Mouse (Mus musculus): ENCODE results near the gene Strip2. TPM values are rescaled to one million over a fixed set of nuclear protein-coding genes. Genes with fewer than 3 reads are reported as not detected.

Strip2 gene
- polyA plus RNA-seq, 1 experiment from 2014 or later, result 0.64 TPM

DNA sequence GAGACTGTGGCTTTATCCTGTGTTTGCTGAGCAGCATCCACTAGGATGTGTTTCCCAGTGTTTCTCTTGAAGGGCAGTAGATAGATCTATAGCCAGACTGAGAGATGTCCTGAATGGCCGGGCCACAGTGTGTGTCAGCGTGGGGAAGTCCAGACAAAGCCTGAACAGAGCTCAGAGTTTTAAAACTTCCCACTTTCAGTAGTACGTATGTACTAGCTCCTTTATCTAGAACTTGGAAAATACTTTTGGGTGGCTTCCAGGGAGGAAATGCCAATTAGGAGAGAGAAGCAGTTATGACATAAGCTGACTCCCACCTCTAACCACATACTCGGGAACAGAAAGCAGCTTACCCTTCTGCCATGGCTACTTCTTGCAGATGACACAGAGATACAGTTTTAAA lies 23.6 kb downstream of the Strip2 start:
- no peak overlapping the region for H3K9ac ChIP-seq (ENCODE audit: low read length)
- H3K27me3 ChIP-seq (ENCODE audit: control insufficient read depth, insufficient read depth, low read length), result no peaks in the 10 kb centered on the region
- H3K4me3 ChIP-seq (ENCODE audit: low read depth, low read length), result no peak overlapping the region
- H3K27ac ChIP-seq (ENCODE audit: low read depth, low read length), result no peak overlapping the region
- ATAC-seq (ENCODE audit: insufficient read depth, low FRiP score, low TSS enrichment) (no peak), DNase-seq (ENCODE audit: low spot score) (no peak)
- H3K9me3 ChIP-seq (ENCODE audit: control insufficient read depth, low read length), result no peaks in the 10 kb centered on the region
- no peak overlapping the region for H3K4me2 ChIP-seq (ENCODE audit: low read depth)
- H3K4me1 ChIP-seq (ENCODE audit: control insufficient read depth, insufficient read depth, low read length), result no peaks in the 10 kb centered on the region
- no peaks in the 10 kb centered on the region for H3K36me3 ChIP-seq (ENCODE audit: control insufficient read depth, insufficient read depth, low read length)
- WGBS, result 84% methylated on average over 4 of the region's 4 CpGs

- Histone ChIP-seq H3K9me3 (ENCODE audit: control insufficient read depth, low read length) (no peaks in the 10 kb centered on the region), H3K27me3 (ENCODE audit: control insufficient read depth, insufficient read depth, low read length) (no peaks in the 10 kb centered on the region), H3K4me1 (ENCODE audit: control insufficient read depth, insufficient read depth, low read length) (no peaks in the 10 kb centered on the region), H3K9ac (ENCODE audit: low read length) (no peak overlapping the region), H3K4me3 (ENCODE audit: low read depth, low read length) (no peak overlapping the region), H3K36me3 (ENCODE audit: control insufficient read depth, insufficient read depth, low read length) (no peaks in the 10 kb centered on the region), H3K27ac (ENCODE audit: low read depth, low read length) (no peak overlapping the region), H3K4me2 (ENCODE audit: low read depth) (no peak overlapping the region)
- ATAC-seq (ENCODE audit: insufficient read depth, low FRiP score, low TSS enrichment), result no peak
- WGBS, result 84% methylated on average over 2 of the region's 2 CpGs
- no peak for DNase-seq (ENCODE audit: low spot score)
Measured at GRCm38 (mm10) chr6:29941036-29941435, 24.2 kb downstream of the Strip2 start.

DNA sequence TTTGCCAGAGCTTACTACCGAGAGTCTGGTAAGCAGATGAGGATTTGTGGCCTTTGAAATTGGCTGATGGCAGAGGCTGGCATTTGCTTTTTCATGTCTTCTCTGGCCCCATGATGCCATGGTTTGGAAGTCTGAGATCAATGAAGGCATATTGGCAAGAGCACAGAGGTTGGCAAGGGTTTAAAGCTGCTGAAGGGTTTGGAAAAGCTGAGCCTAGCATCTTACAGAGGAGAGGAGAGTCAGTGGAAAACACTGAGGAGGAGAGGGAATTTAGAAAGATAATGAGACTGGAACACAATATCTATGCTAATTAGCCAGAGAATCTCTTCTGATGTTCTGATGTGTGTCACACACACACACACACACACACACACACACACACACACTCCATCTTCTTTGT lies 27.7 kb downstream of the Strip2 start:
- no peak for ATAC-seq (ENCODE audit: insufficient read depth, low FRiP score, low TSS enrichment)
- WGBS, result 93% methylated on average over 1 of the region's 1 CpGs
- H3K36me3 ChIP-seq (ENCODE audit: control insufficient read depth, insufficient read depth, low read length), result no peaks in the 10 kb centered on the region

GRCm38 (mm10) chr6:29946568-29946967 lies 29.8 kb downstream of the Strip2 start:
- 96% methylated on average over 2 of the region's 2 CpGs for WGBS

More for the DNA sequence above, 27.7 kb downstream of the Strip2 start:
- no peak overlapping the region for H3K9ac ChIP-seq (ENCODE audit: low read length)
- H3K9me3 ChIP-seq (ENCODE audit: control insufficient read depth, low read length), result no peaks in the 10 kb centered on the region
- no peak overlapping the region for H3K4me2 ChIP-seq (ENCODE audit: low read depth)
- no peak overlapping the region for H3K27ac ChIP-seq (ENCODE audit: low read depth, low read length)
- no peaks in the 10 kb centered on the region for H3K27me3 ChIP-seq (ENCODE audit: control insufficient read depth, insufficient read depth, low read length)
- DNase-seq (ENCODE audit: low spot score), result no peak
- H3K4me3 ChIP-seq (ENCODE audit: low read depth, low read length), result no peak overlapping the region
- no peaks in the 10 kb centered on the region for H3K4me1 ChIP-seq (ENCODE audit: control insufficient read depth, insufficient read depth, low read length)

GRCm38 (mm10) chr6:29947823-29948222 lies 31.0 kb downstream of the Strip2 start:
- no peaks in the 10 kb centered on the region for H3K9me3 ChIP-seq (ENCODE audit: control insufficient read depth, low read length)
- H3K4me2 ChIP-seq (ENCODE audit: low read depth), result no peak overlapping the region
- H3K27me3 ChIP-seq (ENCODE audit: control insufficient read depth, insufficient read depth, low read length), result no peaks in the 10 kb centered on the region
- H3K9ac ChIP-seq (ENCODE audit: low read length), result no peak overlapping the region
- H3K4me1 ChIP-seq (ENCODE audit: control insufficient read depth, insufficient read depth, low read length), result no peaks in the 10 kb centered on the region
- 80% methylated on average over 6 of the region's 6 CpGs for WGBS
- H3K36me3 ChIP-seq (ENCODE audit: control insufficient read depth, insufficient read depth, low read length), result no peaks in the 10 kb centered on the region
- no peak for ATAC-seq (ENCODE audit: insufficient read depth, low FRiP score, low TSS enrichment)
- DNase-seq (ENCODE audit: low spot score), result no peak
- H3K27ac ChIP-seq (ENCODE audit: low read depth, low read length), result no peak overlapping the region
- H3K4me3 ChIP-seq (ENCODE audit: low read depth, low read length), result no peak overlapping the region

More at GRCm38 (mm10) chr6:29946568-29946967, 29.8 kb downstream of the Strip2 start:
- no peaks in the 10 kb centered on the region for H3K4me1 ChIP-seq (ENCODE audit: control insufficient read depth, insufficient read depth, low read length)
- H3K36me3 ChIP-seq (ENCODE audit: control insufficient read depth, insufficient read depth, low read length), result no peaks in the 10 kb centered on the region
- H3K9ac ChIP-seq (ENCODE audit: low read length), result no peak overlapping the region
- no peaks in the 10 kb centered on the region for H3K9me3 ChIP-seq (ENCODE audit: control insufficient read depth, low read length)
- no peak overlapping the region for H3K27ac ChIP-seq (ENCODE audit: low read depth, low read length)
- no peak for DNase-seq (ENCODE audit: low spot score)
- H3K4me2 ChIP-seq (ENCODE audit: low read depth), result no peak overlapping the region
- H3K4me3 ChIP-seq (ENCODE audit: low read depth, low read length), result no peak overlapping the region
- no peak for ATAC-seq (ENCODE audit: insufficient read depth, low FRiP score, low TSS enrichment)
- no peaks in the 10 kb centered on the region for H3K27me3 ChIP-seq (ENCODE audit: control insufficient read depth, insufficient read depth, low read length)

DNA sequence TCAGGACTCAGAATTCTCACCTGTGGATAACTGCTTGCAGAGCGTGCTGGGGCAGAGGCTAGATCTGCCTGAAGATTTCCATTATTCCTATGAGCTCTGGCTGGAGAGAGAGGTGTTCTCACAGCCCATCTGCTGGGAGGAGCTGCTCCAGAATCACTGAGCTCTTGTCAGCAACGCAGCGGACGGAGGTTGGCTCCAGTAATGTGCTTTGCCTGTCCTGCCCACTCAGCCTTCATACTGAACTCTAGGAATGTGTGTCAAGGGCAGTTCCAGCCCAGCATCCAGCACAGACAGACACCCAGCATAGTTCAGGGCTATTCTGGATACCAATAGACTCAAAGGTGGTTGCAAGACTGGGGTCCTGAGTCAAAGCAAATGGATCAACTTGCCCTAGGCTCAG lies 39.9 kb downstream of the Strip2 start:
- WGBS, result 92% methylated on average over 4 of the region's 4 CpGs
- no peak for DNase-seq (ENCODE audit: low spot score)
- Histone ChIP-seq H3K27ac (ENCODE audit: low read depth, low read length) (no peak overlapping the region), H3K4me2 (ENCODE audit: low read depth) (no peak overlapping the region), H3K4me3 (ENCODE audit: low read depth, low read length) (no peak overlapping the region), H3K9ac (ENCODE audit: low read length) (no peak overlapping the region), H3K9me3 (ENCODE audit: control insufficient read depth, low read length) (no peaks in the 10 kb centered on the region), H3K4me1 (ENCODE audit: control insufficient read depth, insufficient read depth, low read length) (no peaks in the 10 kb centered on the region), H3K36me3 (ENCODE audit: control insufficient read depth, insufficient read depth, low read length) (no peaks in the 10 kb centered on the region), H3K27me3 (ENCODE audit: control insufficient read depth, insufficient read depth, low read length) (no peaks in the 10 kb centered on the region)
- ATAC-seq (ENCODE audit: insufficient read depth, low FRiP score, low TSS enrichment), result no peak

DNA sequence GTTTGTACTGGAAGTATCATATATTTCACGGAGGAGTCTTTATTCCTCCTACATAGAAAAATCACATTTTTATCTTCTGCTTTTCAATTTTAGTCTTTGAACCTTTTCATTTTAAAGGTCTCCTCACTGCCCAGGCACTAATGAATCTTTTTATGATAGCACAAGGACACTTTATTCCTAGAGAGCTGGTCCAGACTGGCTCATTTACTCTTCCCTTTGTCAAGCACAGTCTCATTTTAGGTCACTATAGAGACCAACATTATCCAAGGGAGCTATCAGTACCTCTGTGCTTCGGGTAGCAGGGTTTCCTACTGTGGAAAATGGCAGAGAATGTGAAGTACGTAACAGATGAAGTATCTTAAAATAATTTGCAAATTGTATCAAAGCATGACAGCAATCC lies 41.9 kb downstream of the Strip2 start:
- no peak overlapping the region for H3K9ac ChIP-seq (ENCODE audit: low read length)
- H3K36me3 ChIP-seq (ENCODE audit: control insufficient read depth, insufficient read depth, low read length), result no peaks in the 10 kb centered on the region
- ATAC-seq (ENCODE audit: insufficient read depth, low FRiP score, low TSS enrichment), result no peak
- no peak overlapping the region for H3K4me3 ChIP-seq (ENCODE audit: low read depth, low read length)
- no peaks in the 10 kb centered on the region for H3K9me3 ChIP-seq (ENCODE audit: control insufficient read depth, low read length)
- no peaks in the 10 kb centered on the region for H3K4me1 ChIP-seq (ENCODE audit: control insufficient read depth, insufficient read depth, low read length)
- 81% methylated on average over 3 of the region's 3 CpGs for WGBS
- no peaks in the 10 kb centered on the region for H3K27me3 ChIP-seq (ENCODE audit: control insufficient read depth, insufficient read depth, low read length)
- H3K27ac ChIP-seq (ENCODE audit: low read depth, low read length), result no peak overlapping the region
- no peak for DNase-seq (ENCODE audit: low spot score)
- no peak overlapping the region for H3K4me2 ChIP-seq (ENCODE audit: low read depth)

DNA sequence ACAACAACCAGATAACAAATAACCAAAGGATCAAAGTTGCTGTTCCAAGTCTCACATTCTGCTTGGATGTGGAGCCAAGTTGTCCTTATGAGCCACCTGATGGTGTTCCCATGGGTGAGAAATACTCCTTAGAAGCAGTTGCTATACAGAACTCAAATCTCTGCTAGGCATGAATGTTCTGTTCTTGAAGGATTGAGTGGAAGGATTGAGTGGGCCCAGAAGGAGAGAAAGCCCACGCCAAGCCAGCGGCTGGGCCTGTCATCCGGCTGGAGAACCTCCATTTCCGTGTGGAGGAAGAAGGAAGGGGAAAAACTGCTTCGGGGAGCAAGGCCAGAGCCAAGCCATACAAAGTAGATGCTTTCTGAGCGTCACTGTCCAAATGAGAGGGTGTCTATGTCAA lies 44.3 kb downstream of the Strip2 start:
- no peak overlapping the region for H3K9ac ChIP-seq (ENCODE audit: low read length)
- no peak for DNase-seq (ENCODE audit: low spot score)
- no peaks in the 10 kb centered on the region for H3K36me3 ChIP-seq (ENCODE audit: control insufficient read depth, insufficient read depth, low read length)
- H3K27ac ChIP-seq (ENCODE audit: low read depth, low read length), result no peak overlapping the region
- 86% methylated on average over 6 of the region's 6 CpGs for WGBS
- H3K4me3 ChIP-seq (ENCODE audit: low read depth, low read length), result no peak overlapping the region
- no peak for ATAC-seq (ENCODE audit: insufficient read depth, low FRiP score, low TSS enrichment)
- H3K4me1 ChIP-seq (ENCODE audit: control insufficient read depth, insufficient read depth, low read length), result no peaks in the 10 kb centered on the region
- H3K9me3 ChIP-seq (ENCODE audit: control insufficient read depth, low read length), result no peaks in the 10 kb centered on the region
- H3K27me3 ChIP-seq (ENCODE audit: control insufficient read depth, insufficient read depth, low read length), result no peaks in the 10 kb centered on the region
- no peak overlapping the region for H3K4me2 ChIP-seq (ENCODE audit: low read depth)

DNA sequence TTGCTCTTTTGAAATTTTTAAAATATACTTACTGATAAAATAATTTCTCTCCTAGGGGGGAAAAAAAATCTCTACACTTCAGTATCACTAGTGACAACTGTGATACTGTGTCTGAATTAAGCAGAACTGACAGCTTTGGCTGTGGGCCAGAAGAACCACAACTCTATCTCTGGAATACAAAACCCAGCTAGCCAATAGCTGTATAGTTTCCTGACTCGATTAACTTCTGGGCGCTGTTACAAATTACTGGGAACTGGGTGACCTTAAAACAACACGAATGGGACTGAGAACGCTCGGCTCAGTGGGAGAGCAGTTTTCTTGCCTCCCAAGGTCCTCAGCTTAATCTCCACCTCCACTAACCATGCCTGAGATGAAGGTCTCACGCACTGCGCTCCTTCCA lies 51.1 kb downstream of the Strip2 start:
- Histone ChIP-seq H3K4me1 (ENCODE audit: control insufficient read depth, insufficient read depth, low read length) (no peaks in the 10 kb centered on the region), H3K27me3 (ENCODE audit: control insufficient read depth, insufficient read depth, low read length) (no peaks in the 10 kb centered on the region), H3K4me2 (ENCODE audit: low read depth) (no peak overlapping the region), H3K9me3 (ENCODE audit: control insufficient read depth, low read length) (no peaks in the 10 kb centered on the region), H3K36me3 (ENCODE audit: control insufficient read depth, insufficient read depth, low read length) (no peaks in the 10 kb centered on the region), H3K4me3 (ENCODE audit: low read depth, low read length) (no peak overlapping the region), H3K9ac (ENCODE audit: low read length) (no peak overlapping the region), H3K27ac (ENCODE audit: low read depth, low read length) (no peak overlapping the region)
- no peak for ATAC-seq (ENCODE audit: insufficient read depth, low FRiP score, low TSS enrichment)
- DNase-seq (ENCODE audit: low spot score), result no peak
- WGBS, result 84% methylated on average over 7 of the region's 7 CpGs
